Mouse (Mus musculus) cerebellum, adult (tissue): ENCODE data around the gene Abhd15.

ENCODE experiments used
- ATAC-seq: cut with Nextera tagmentation; 2 replicates; pipeline ENCODE4 v1.9.2; 2017; ENCODE audit warnings: mild to moderate bottlenecking, moderate library complexity, mixed read lengths; ENCODE audit not compliant: insufficient number of reproducible peaks, low FRiP score, low TSS enrichment

The Abhd15 gene

GRCm38 (mm10) chr11:77585201-77585600 is 70.3 kb downstream of the Abhd15 start:
- peak; percentile 72; the same call in 1 of the 2 replicates for ATAC-seq
